Mouse (Mus musculus): ENCODE data around the gene Tnni3k.

DNA sequence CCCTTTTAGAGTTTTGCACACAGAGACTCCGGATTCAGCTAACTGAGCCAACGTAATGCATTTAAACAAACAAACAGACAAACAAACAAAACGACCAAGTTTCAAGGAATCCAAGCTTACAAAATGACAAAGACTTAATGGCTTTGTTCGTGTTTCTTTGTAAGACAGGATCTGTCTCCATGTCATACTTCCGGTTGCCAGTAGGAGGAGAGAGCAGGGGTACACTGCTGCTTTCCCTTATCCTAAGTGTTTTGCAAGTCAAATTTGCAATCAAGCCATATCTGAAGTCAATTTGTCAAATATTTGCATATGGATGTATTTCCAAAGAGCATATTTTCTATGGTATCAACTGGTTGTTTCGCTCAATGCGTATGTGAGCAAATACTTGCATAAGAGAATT, 20.9 kb downstream of the Tnni3k start:
- TF ChIP-seq CTCF (IDR thresholded peaks at IDR 0.05; ENCODE audit: insufficient read depth, low read length) (no peak), POLR2A (IDR thresholded peaks at IDR 0.05; ENCODE audit: borderline replicate concordance, extremely low read depth, low read depth, low read length) (no peak)

All from lung, adult 2 months (tissue).